Mouse (Mus musculus): ENCODE results near the gene Ptgis.

GRCm38 (mm10) chr2:167232132-167233008, 8.0 kb downstream of the Ptgis start:
- TF ChIP-seq CTCF (IDR thresholded peaks at IDR 0.05) (no peak), EP300 (IDR thresholded peaks at IDR 0.05; ENCODE audit: insufficient read depth, low read depth, low read length) (no peak)
